Mouse (Mus musculus): ENCODE measurements around the gene Inpp5b.

Gene Inpp5b

GRCm38 (mm10) chr4:124741376-124742343 is at the start of gene Inpp5b:
TSS of gene Inpp5b (plus strand) at chr4:124741850.
- 6% methylated on average over 25 of the region's 25 CpGs for WGBS

- WGBS: 49% methylated on average over 3 of the region's 3 CpGs
These were observed 49.2 kb upstream of the Inpp5b start for GRCm38 (mm10) chr4:124692416-124692861.

GRCm38 (mm10) chr4:124693135-124693894 is 48.3 kb upstream of the Inpp5b start, which contains the start of gene Utp11:
TSS of gene Utp11 (minus strand) at chr4:124693600.
- under 1% methylated on average over 43 of the region's 43 CpGs for WGBS

GRCm38 (mm10) chr4:124694572-124694971 is 47.1 kb upstream of the Inpp5b start:
- 83% methylated on average over 2 of the region's 2 CpGs for WGBS

GRCm38 (mm10) chr4:124695786-124696516 is 45.7 kb upstream of the Inpp5b start:
- 19% methylated on average over 18 of the region's 18 CpGs for WGBS

- 63% methylated on average over 6 of the region's 6 CpGs for WGBS
These were observed 41.9 kb upstream of the Inpp5b start for GRCm38 (mm10) chr4:124699791-124700190.

GRCm38 (mm10) chr4:124700248-124700971 is 41.2 kb upstream of the Inpp5b start, which contains the start of gene Fhl3:
TSS of gene Fhl3 (plus strand) at chr4:124700701.
- 4% methylated on average over 40 of the region's 59 CpGs for WGBS

GRCm38 (mm10) chr4:124701052-124701845 is 40.4 kb upstream of the Inpp5b start:
- 22% methylated on average over 22 of the region's 22 CpGs for WGBS

GRCm38 (mm10) chr4:124701916-124702315 is 39.7 kb upstream of the Inpp5b start:
- 30% methylated on average over 5 of the region's 5 CpGs for WGBS

GRCm38 (mm10) chr4:124703406-124703805 is 38.2 kb upstream of the Inpp5b start:
- WGBS: 64% methylated on average over 2 of the region's 2 CpGs

- 55% methylated on average over 6 of the region's 6 CpGs for WGBS
These were observed 37.5 kb upstream of the Inpp5b start for GRCm38 (mm10) chr4:124703881-124704796.

- 47% methylated on average over 11 of the region's 11 CpGs for WGBS
These were observed 36.7 kb upstream of the Inpp5b start for GRCm38 (mm10) chr4:124704797-124705474.

GRCm38 (mm10) chr4:124705661-124706269 is 35.9 kb upstream of the Inpp5b start:
- WGBS: 82% methylated on average over 23 of the region's 23 CpGs

GRCm38 (mm10) chr4:124707381-124708199 is 34.1 kb upstream of the Inpp5b start:
- 90% methylated on average over 25 of the region's 25 CpGs for WGBS

- WGBS: 46% methylated on average over 1 of the region's 1 CpGs
These were observed 33.5 kb upstream of the Inpp5b start for GRCm38 (mm10) chr4:124708200-124708517.

- 5% methylated on average over 41 of the region's 41 CpGs for WGBS
These were observed 32.9 kb upstream of the Inpp5b start for GRCm38 (mm10) chr4:124708518-124709477.

All from cerebral cortex, adult 2 months (tissue).